Mouse (Mus musculus) lung, embryonic 14.5 days (tissue): Measurements from ENCODE around the gene Kmt5c. TPM values are rescaled to one million over a fixed set of nuclear protein-coding genes. Genes with fewer than 3 reads are reported as not detected.

Experiments
- ATAC-seq: fragments of 200-750 bp; cut with Nextera tagmentation; 2 replicates; pipeline ENCODE4 v1.8.0; 2017; ENCODE audit warnings: mild to moderate bottlenecking, moderate TSS enrichment, moderate library complexity; ENCODE audit not compliant: insufficient read depth
- DNase-seq: peaks from one replicate; pipeline ENCODE4 v3.0.0-alpha.2; 2015
- H3K27ac ChIP-seq: fragments of 300-500 bp; sonication (generic); 2 replicates; pipeline ENCODE4 v1.5.1; 2014; ENCODE audit warnings: low read depth, mild to moderate bottlenecking, moderate library complexity
- H3K27me3 ChIP-seq: fragments of 300-500 bp; sonication (generic); 2 replicates; pipeline ENCODE4 v1.6.1; 2014; ENCODE audit warnings: low read length, control low read depth; ENCODE audit not compliant: insufficient read depth
- H3K36me3 ChIP-seq: fragments of 300-500 bp; sonication (generic); 2 replicates; pipeline ENCODE4 v1.6.1; 2014; ENCODE audit warnings: control low read depth; ENCODE audit not compliant: insufficient read depth
- H3K4me1 ChIP-seq: fragments of 300-500 bp; sonication (generic); 2 replicates; pipeline ENCODE4 v1.6.1; 2014; ENCODE audit warnings: antibody characterized with exemption, control low read depth; ENCODE audit not compliant: insufficient read depth
- H3K4me2 ChIP-seq: fragments of 300-500 bp; sonication (generic); 2 replicates; pipeline ENCODE4 v1.6.1; 2014; ENCODE audit warnings: mild to moderate bottlenecking
- H3K4me3 ChIP-seq: fragments of 300-500 bp; sonication (generic); 2 replicates; pipeline ENCODE4 v1.5.1; 2014; ENCODE audit warnings: low read depth, low read length
- H3K9ac ChIP-seq: fragments of 300-500 bp; sonication (generic); 2 replicates; pipeline ENCODE4 v1.6.1; 2014
- H3K9me3 ChIP-seq: fragments of 300-500 bp; sonication (generic); 2 replicates; pipeline ENCODE4 v1.6.1; 2016; ENCODE audit warnings: low read depth, low read length, control low read depth
- CTCF ChIP-seq: IDR thresholded peaks from 2 replicates; pipeline ENCODE4 v1.5.1; 2016; ENCODE audit warnings: antibody characterized with exemption, low read depth
- WGBS: fragments of 180-500 bp; shearing (Covaris S2); extraction: QIAGEN DNeasy Blood & Tissue Kit; methylation state at CpG from one replicate; pipeline ENCODE4 v1.1.7; 2014; 5-methylcytosine and 5-hydroxymethylcytosine counted together
- polyA plus RNA-seq: library from polyadenylated mRNA; unstranded; fragments of >200 nt; fragmentation: Nextera tagmentation; extraction: Ambion mirVana; gene quantifications from 2 replicates; pipeline ENCODE4 v1.2.1, GENCODE M21; 2014

Kmt5c gene
- polyA plus RNA-seq: 51.3 and 53.1 TPM in 2 replicates

- Histone ChIP-seq H3K9me3 (no peaks in the 10 kb centered on the region), H3K36me3 (peaks cover 22% of the 10 kb centered on the region), H3K4me3 (peak within 1 kb of the TSS; percentile 54), H3K9ac (peak within 1 kb of the TSS; percentile 59), H3K4me2 (peak within 1 kb of the TSS; percentile 86), H3K4me1 (peaks cover 5% of the 10 kb centered on the region; the same call in 1 of the 2 replicates), H3K27ac (peak within 1 kb of the TSS; percentile 66), H3K27me3 (no peaks in the 10 kb centered on the region)
- DNase-seq (peak; percentile 100), ATAC-seq (peak; percentile 97)
- WGBS: under 1% methylated on average over 42 of the region's 44 CpGs
- peak; percentile 46 for TF ChIP-seq CTCF
These were observed at the start of gene Kmt5c for GRCm38 (mm10) chr7:4739544-4740275. Gene Kmt5c (plus strand): TSS chr7:4740115.

- Histone ChIP-seq H3K27me3 (no peaks in the 10 kb centered on the region), H3K36me3 (peaks cover 21% of the 10 kb centered on the region), H3K9ac (peak within 1 kb of the TSS; percentile 99), H3K4me3 (peak within 1 kb of the TSS; percentile 84), H3K4me1 (no peaks in the 10 kb centered on the region), H3K27ac (peak within 1 kb of the TSS; percentile 84), H3K4me2 (peak within 1 kb of the TSS; percentile 81), H3K9me3 (no peaks in the 10 kb centered on the region)
- WGBS: 1% methylated on average over 6 of the region's 18 CpGs
- no peak for TF ChIP-seq CTCF
- ATAC-seq: peak; percentile 74
- peak; percentile 85 for DNase-seq
These were observed 49.5 kb upstream of the Kmt5c start, which contains the start of gene Brsk1 for GRCm38 (mm10) chr7:4690387-4690786. Gene Brsk1 (plus strand): TSS chr7:4690604.

GRCm38 (mm10) chr7:4690951-4691653 lies 48.8 kb upstream of the Kmt5c start:
- peak; percentile 67 for ATAC-seq
- peak overlapping the region; percentile 84 for H3K4me3 ChIP-seq
- H3K9me3 ChIP-seq: no peaks in the 10 kb centered on the region
- H3K27ac ChIP-seq: peak overlapping the region; percentile 84
- peaks cover 23% of the 10 kb centered on the region for H3K36me3 ChIP-seq
- peak overlapping the region; percentile 99 for H3K9ac ChIP-seq
- no peak for TF ChIP-seq CTCF
- H3K27me3 ChIP-seq: no peaks in the 10 kb centered on the region
- no peaks in the 10 kb centered on the region for H3K4me1 ChIP-seq
- 4% methylated on average over 25 of the region's 35 CpGs for WGBS
- DNase-seq: peak; percentile 19
- H3K4me2 ChIP-seq: peak overlapping the region; percentile 81

- no peak overlapping the region for H3K4me2 ChIP-seq
These were observed 46.9 kb upstream of the Kmt5c start for GRCm38 (mm10) chr7:4693004-4693403.

GRCm38 (mm10) chr7:4702334-4702733 lies 37.6 kb upstream of the Kmt5c start:
- 48% methylated on average over 8 of the region's 8 CpGs for WGBS
- H3K4me2 ChIP-seq: no peak overlapping the region
- peaks cover 58% of the 10 kb centered on the region for H3K36me3 ChIP-seq
- DNase-seq: no peak
- H3K9me3 ChIP-seq: no peaks in the 10 kb centered on the region
- ATAC-seq: no peak
- no peak for TF ChIP-seq CTCF
- no peak overlapping the region for H3K9ac ChIP-seq
- no peak overlapping the region for H3K4me3 ChIP-seq
- no peaks in the 10 kb centered on the region for H3K27me3 ChIP-seq
- H3K27ac ChIP-seq: no peak overlapping the region
- H3K4me1 ChIP-seq: no peaks in the 10 kb centered on the region

More at GRCm38 (mm10) chr7:4693004-4693403, 46.9 kb upstream of the Kmt5c start:
- no peak overlapping the region for H3K4me3 ChIP-seq
- TF ChIP-seq CTCF: no peak
- WGBS: 83% methylated on average over 6 of the region's 6 CpGs
- no peaks in the 10 kb centered on the region for H3K27me3 ChIP-seq
- ATAC-seq (no peak), DNase-seq (no peak)
- H3K4me1 ChIP-seq: no peaks in the 10 kb centered on the region
- no peak overlapping the region for H3K27ac ChIP-seq
- no peaks in the 10 kb centered on the region for H3K9me3 ChIP-seq
- no peak overlapping the region for H3K9ac ChIP-seq
- peaks cover 33% of the 10 kb centered on the region for H3K36me3 ChIP-seq

GRCm38 (mm10) chr7:4703195-4703594 lies 36.7 kb upstream of the Kmt5c start:
- peaks cover 59% of the 10 kb centered on the region for H3K36me3 ChIP-seq
- no peaks in the 10 kb centered on the region for H3K4me1 ChIP-seq
- no peak for TF ChIP-seq CTCF
- no peak overlapping the region for H3K4me3 ChIP-seq
- no peak overlapping the region for H3K9ac ChIP-seq
- ATAC-seq (no peak), DNase-seq (no peak)
- WGBS: 83% methylated on average over 7 of the region's 7 CpGs
- H3K27me3 ChIP-seq: no peaks in the 10 kb centered on the region
- no peak overlapping the region for H3K27ac ChIP-seq
- H3K9me3 ChIP-seq: no peaks in the 10 kb centered on the region
- H3K4me2 ChIP-seq: no peak overlapping the region

GRCm38 (mm10) chr7:4705098-4705497 lies 34.8 kb upstream of the Kmt5c start:
- Histone ChIP-seq H3K4me1 (no peaks in the 10 kb centered on the region), H3K27ac (no peak overlapping the region), H3K4me2 (no peak overlapping the region), H3K9ac (no peak overlapping the region), H3K27me3 (no peaks in the 10 kb centered on the region), H3K4me3 (no peak overlapping the region), H3K9me3 (no peaks in the 10 kb centered on the region), H3K36me3 (peaks cover 64% of the 10 kb centered on the region)
- 50% methylated on average over 18 of the region's 18 CpGs for WGBS
- TF ChIP-seq CTCF: peak; percentile 56
- DNase-seq (peak; percentile 51), ATAC-seq (no peak)
